Mouse (Mus musculus): ENCODE data around the gene Gypa. TPM values are rescaled to one million over a fixed set of nuclear protein-coding genes. Genes with fewer than 3 reads are reported as not detected.

The Gypa gene
- polyA plus RNA-seq, 1 experiment from 2014 or later: 2.5 TPM

Other genes starting within 250 kb of the Gypa start
- gene Frem3, start 117.3 kb downstream of the Gypa start, polyA plus RNA-seq (2015; fragmentation: Nextera tagmentation; extraction: Ambion mirVana): 0.03 and 0.08 TPM in 2 replicates
- 77.8 and 79.3 TPM in 2 replicates for gene Smarca5, start 245.7 kb downstream of the Gypa start, polyA plus RNA-seq (2015; fragmentation: Nextera tagmentation; extraction: Ambion mirVana)

Data from forebrain, embryonic 15.5 days (tissue).